Mouse (Mus musculus) MN1 (cell line): Measurements from ENCODE around the gene Cuedc1.

ENCODE experiments used
- DNase-seq: peaks from one replicate; pipeline ENCODE4 v3.0.0-alpha.2; 2016; ENCODE audit warnings: low spot score

Gene Cuedc1

GRCm38 (mm10) chr11:88118817-88119642 lies 21.2 kb downstream of the Cuedc1 start:
- peak; percentile 91 for DNase-seq

GRCm38 (mm10) chr11:88122545-88122944 lies 24.7 kb downstream of the Cuedc1 start:
- no peak for DNase-seq

- no peak for DNase-seq
Observed at GRCm38 (mm10) chr11:88123021-88123420, 25.2 kb downstream of the Cuedc1 start.

- DNase-seq = no peak
Observed at GRCm38 (mm10) chr11:88123731-88124130, 25.9 kb downstream of the Cuedc1 start.

GRCm38 (mm10) chr11:88125483-88125882 lies 27.6 kb downstream of the Cuedc1 start:
- no peak for DNase-seq

- peak; percentile 71 for DNase-seq
Observed at GRCm38 (mm10) chr11:88126306-88126793, 28.5 kb downstream of the Cuedc1 start.

GRCm38 (mm10) chr11:88128461-88128860 lies 30.6 kb downstream of the Cuedc1 start:
- DNase-seq = no peak

- no peak for DNase-seq
Observed at GRCm38 (mm10) chr11:88129281-88129680, 31.4 kb downstream of the Cuedc1 start.

GRCm38 (mm10) chr11:88129935-88130334 lies 32.1 kb downstream of the Cuedc1 start:
- DNase-seq = no peak

- no peak for DNase-seq
Observed at GRCm38 (mm10) chr11:88131847-88132246, 34.0 kb downstream of the Cuedc1 start.

GRCm38 (mm10) chr11:88135218-88135617 lies 37.4 kb downstream of the Cuedc1 start:
- DNase-seq = no peak

- DNase-seq = no peak
Observed at GRCm38 (mm10) chr11:88137814-88138425, 40.1 kb downstream of the Cuedc1 start.

- DNase-seq = peak; percentile 46
Observed at GRCm38 (mm10) chr11:88139256-88139861, 41.5 kb downstream of the Cuedc1 start.

- DNase-seq = peak; percentile 87
Observed at GRCm38 (mm10) chr11:88140066-88141060, 42.5 kb downstream of the Cuedc1 start.

GRCm38 (mm10) chr11:88142362-88142761 lies 44.5 kb downstream of the Cuedc1 start:
- DNase-seq = no peak

GRCm38 (mm10) chr11:88144100-88144499 lies 46.2 kb downstream of the Cuedc1 start:
- DNase-seq = no peak

- no peak for DNase-seq
Observed at GRCm38 (mm10) chr11:88145214-88146006, 47.6 kb downstream of the Cuedc1 start.

GRCm38 (mm10) chr11:88146264-88147060 lies 48.6 kb downstream of the Cuedc1 start:
- no peak for DNase-seq

GRCm38 (mm10) chr11:88147388-88147787 lies 49.5 kb downstream of the Cuedc1 start:
- no peak for DNase-seq
